11 mouse cellular contexts compared by ENCODE assay signal in genomic region chr1:193167746-193168145, GRCm38 (mm10). TPM values are rescaled to one million over a fixed set of nuclear protein-coding genes. Genes with fewer than 3 reads are reported as not detected.
DNase-seq lines count a peak whose midpoint lies in the region; ATAC-seq and TF ChIP-seq lines count a peak whose summit lies in the region.
"Had no signal": no experiment of that assay in that cellular context is flagged by ENCODE, and none has a peak within 500 bp of the region (broad histone marks: within the 10 kb centered on the region; RNA-seq: fewer than 3 reads in every experiment).

A130010J15Rik (plus strand) TSS chr1:193168046.

- no peak for TF ChIP-seq EP300 in stomach, postnatal 0 days (optimal IDR thresholded peaks at IDR 0.05)

- H3K4me3 ChIP-seq in heart, embryonic 12.5 days = no peak within 1 kb of the TSS
- no peak within 1 kb of the TSS for H3K4me3 ChIP-seq in neural tube, embryonic 12.5 days
- H3K4me3 ChIP-seq in neural tube, embryonic 15.5 days (replicated peaks) = no peak within 1 kb of the TSS
- no peak within 1 kb of the TSS for H3K4me3 ChIP-seq in intestine, embryonic 15.5 days (replicated peaks)
- H3K4me3 ChIP-seq in stomach, postnatal 0 days (ENCODE audit: low read depth, low read length) = no peak within 1 kb of the TSS

- WGBS in heart, embryonic 12.5 days = 87% methylated on average over 3 of the region's 3 CpGs
- WGBS in neural tube, embryonic 12.5 days = 90% methylated on average over 3 of the region's 3 CpGs
- 92% methylated on average over 3 of the region's 3 CpGs for WGBS in neural tube, embryonic 15.5 days
- WGBS in intestine, embryonic 15.5 days = 92% methylated on average over 3 of the region's 3 CpGs
- WGBS in stomach, postnatal 0 days = 91% methylated on average over 3 of the region's 3 CpGs

- H3K36me3 ChIP-seq in heart, embryonic 12.5 days = no peaks in the 10 kb centered on the region
- no peaks in the 10 kb centered on the region for H3K36me3 ChIP-seq in neural tube, embryonic 12.5 days
- H3K36me3 ChIP-seq in neural tube, embryonic 15.5 days = no peaks in the 10 kb centered on the region
- no peaks in the 10 kb centered on the region for H3K36me3 ChIP-seq in intestine, embryonic 15.5 days
- no peaks in the 10 kb centered on the region for H3K36me3 ChIP-seq in stomach, postnatal 0 days (ENCODE audit: control insufficient read depth, insufficient read depth, low read length)

- H3K9me3 ChIP-seq in heart, embryonic 12.5 days (replicated peaks) = no peaks in the 10 kb centered on the region
- H3K9me3 ChIP-seq in neural tube, embryonic 12.5 days = no peaks in the 10 kb centered on the region
- H3K9me3 ChIP-seq in neural tube, embryonic 15.5 days (replicated peaks) = no peaks in the 10 kb centered on the region
- H3K9me3 ChIP-seq in intestine, embryonic 15.5 days = no peaks in the 10 kb centered on the region
- H3K9me3 ChIP-seq in stomach, postnatal 0 days (ENCODE audit: control insufficient read depth, low read length) = no peaks in the 10 kb centered on the region

- intact Hi-C loops in heart, postnatal 10 days (cut with DNase I) = loop anchor here (10.0 kb wide), 1 partner anchor 1293 kb away; no protein-coding TSS in a partner anchor

- H3K27me3 ChIP-seq in heart, embryonic 12.5 days (replicated peaks) = no peaks in the 10 kb centered on the region
- no peaks in the 10 kb centered on the region for H3K27me3 ChIP-seq in neural tube, embryonic 12.5 days (replicated peaks)
- no peaks in the 10 kb centered on the region for H3K27me3 ChIP-seq in neural tube, embryonic 15.5 days (replicated peaks)
- no peaks in the 10 kb centered on the region for H3K27me3 ChIP-seq in intestine, embryonic 15.5 days (replicated peaks)
- no peaks in the 10 kb centered on the region for H3K27me3 ChIP-seq in stomach, postnatal 0 days (ENCODE audit: control insufficient read depth, insufficient read depth, low read length)

- H3K27ac ChIP-seq in heart, embryonic 12.5 days (ENCODE audit: poor library complexity, severe bottlenecking) = no peak within 1 kb of the TSS
- H3K27ac ChIP-seq in neural tube, embryonic 12.5 days = no peak within 1 kb of the TSS
- no peak within 1 kb of the TSS for H3K27ac ChIP-seq in neural tube, embryonic 15.5 days (replicated peaks)
- no peak within 1 kb of the TSS for H3K27ac ChIP-seq in intestine, embryonic 15.5 days
- H3K27ac ChIP-seq in stomach, postnatal 0 days (replicated peaks) = 0 out of 2 replicates have a peak within 1 kb of the TSS, but pooled peaks have one; percentile 8
- H3K27ac ChIP-seq: liver, embryonic 14.5 days had no signal

- no peak for TF ChIP-seq CTCF in stomach, postnatal 0 days (IDR thresholded peaks at IDR 0.05; ENCODE audit: low read depth)

- ATAC-seq in heart, embryonic 12.5 days (ENCODE audit: insufficient number of reproducible peaks, low FRiP score) = no peak
- no peak for ATAC-seq in neural tube, embryonic 12.5 days (ENCODE audit: low FRiP score, low read depth)
- ATAC-seq in neural tube, embryonic 15.5 days (ENCODE audit: low FRiP score) = no peak
- ATAC-seq in intestine, embryonic 15.5 days = no peak
- ATAC-seq in stomach, postnatal 0 days (ENCODE audit: low FRiP score, low TSS enrichment) = no peak

- H3K4me2 ChIP-seq in heart, embryonic 12.5 days = no peak within 1 kb of the TSS
- no peak within 1 kb of the TSS for H3K4me2 ChIP-seq in neural tube, embryonic 12.5 days (replicated peaks)
- no peak within 1 kb of the TSS for H3K4me2 ChIP-seq in neural tube, embryonic 15.5 days
- no peak within 1 kb of the TSS for H3K4me2 ChIP-seq in intestine, embryonic 15.5 days (replicated peaks)
- no peak within 1 kb of the TSS for H3K4me2 ChIP-seq in stomach, postnatal 0 days (replicated peaks; ENCODE audit: low read depth)

- H3K9ac ChIP-seq in heart, embryonic 12.5 days = no peak within 1 kb of the TSS
- no peak within 1 kb of the TSS for H3K9ac ChIP-seq in neural tube, embryonic 12.5 days
- H3K9ac ChIP-seq in neural tube, embryonic 15.5 days (replicated peaks) = no peak within 1 kb of the TSS
- H3K9ac ChIP-seq in intestine, embryonic 15.5 days = no peak within 1 kb of the TSS
- H3K9ac ChIP-seq in stomach, postnatal 0 days (ENCODE audit: low read length) = no peak within 1 kb of the TSS
- H3K9ac ChIP-seq: liver, embryonic 14.5 days had no signal

- H3K4me1 ChIP-seq in heart, embryonic 12.5 days (replicated peaks) = peaks cover 12% of the 10 kb centered on the region
- H3K4me1 ChIP-seq in neural tube, embryonic 12.5 days = peaks cover 9% of the 10 kb centered on the region
- H3K4me1 ChIP-seq in neural tube, embryonic 15.5 days = peaks cover 12% of the 10 kb centered on the region
- peaks cover 12% of the 10 kb centered on the region for H3K4me1 ChIP-seq in intestine, embryonic 15.5 days (replicated peaks)
- no peaks in the 10 kb centered on the region for H3K4me1 ChIP-seq in stomach, postnatal 0 days (replicated peaks; ENCODE audit: control insufficient read depth, insufficient read depth)

- DNase-seq in heart, postnatal 10 days = no peak
- no peak for DNase-seq in stomach, postnatal 0 days (ENCODE audit: low spot score)
- DNase-seq in ovary, adult 18-20 months (ENCODE audit: low spot score) = no peak
- no peak for DNase-seq in spleen, postnatal 4 days (ENCODE audit: low spot score in 2 of 2)
- DNase-seq: kidney, adult 2 months; thymus, postnatal 36 days had no signal

RNA-seq across cellular contexts. Expression of gene A130010J15Rik, which starts in this region (rescaled TPM):
- polyA plus RNA-seq in heart, embryonic 12.5 days (2016; fragmentation: Nextera tagmentation; extraction: Ambion mirVana) = 13.4 and 13.9 TPM in 2 replicates
- total RNA-seq in heart, postnatal 10 days (2021) = 1 to 10 TPM; 5.5 to 6.1 TPM
- polyA plus RNA-seq in neural tube, embryonic 12.5 days (2016; fragmentation: Nextera tagmentation; extraction: Ambion mirVana) = 14.3 and 14.4 TPM in 2 replicates
- 9.7 and 11.8 TPM in 2 replicates for polyA plus RNA-seq in neural tube, embryonic 15.5 days (2015; fragmentation: Nextera tagmentation; extraction: Ambion mirVana)
- polyA plus RNA-seq in intestine, embryonic 15.5 days (2015; fragmentation: Nextera tagmentation; extraction: Ambion mirVana) = 14.1 and 14.3 TPM in 2 replicates
- 11.4 and 11.7 TPM in 2 replicates for polyA plus RNA-seq in stomach, postnatal 0 days (2015; fragmentation: Nextera tagmentation; extraction: Ambion mirVana)
